In the genomic region with DNA sequence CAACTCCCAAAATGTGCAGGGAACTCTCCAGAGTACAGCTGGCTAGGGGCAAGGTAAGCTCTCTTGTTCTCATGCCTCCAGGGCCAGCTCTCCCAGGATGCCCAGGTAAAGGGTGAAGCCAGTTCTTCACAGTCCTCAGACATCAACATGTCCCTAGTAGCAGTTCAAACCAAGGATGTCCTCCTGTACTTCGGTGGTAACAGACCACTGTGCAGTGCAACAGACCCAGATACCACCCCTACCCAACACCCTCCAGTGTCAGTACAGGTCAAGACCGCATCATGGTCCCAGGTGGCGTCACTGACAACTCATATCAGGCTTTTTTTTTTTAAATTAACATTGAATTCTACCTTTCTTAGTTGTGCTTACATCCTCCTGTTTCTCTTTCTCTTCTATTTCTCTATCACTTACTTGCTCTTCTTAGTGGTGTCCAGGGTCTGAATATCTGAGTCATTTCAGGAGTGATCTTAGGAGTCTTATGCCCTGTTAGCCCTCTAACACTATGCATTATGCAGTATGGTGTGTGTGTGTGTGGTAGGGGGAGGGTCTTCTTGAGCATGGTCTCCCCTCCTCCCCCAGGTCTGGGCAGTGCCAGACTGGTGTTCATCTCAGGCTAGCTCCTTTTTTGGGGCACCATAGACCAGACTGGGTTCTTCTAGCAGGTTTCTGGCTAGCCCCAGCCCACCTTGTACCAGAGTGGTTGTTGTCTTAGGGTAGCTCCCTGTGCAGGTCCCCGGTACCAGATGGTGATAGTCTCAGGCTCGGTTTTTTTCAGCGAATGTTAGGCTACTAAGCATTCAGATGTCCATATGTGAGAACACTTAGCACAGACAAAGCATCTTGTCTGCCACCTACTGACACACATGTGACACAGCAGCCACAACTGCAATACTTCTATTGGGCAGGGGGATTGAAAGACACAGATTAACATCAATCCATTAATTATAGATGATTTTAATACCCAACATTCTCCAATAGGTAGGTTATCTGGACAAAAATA, we compare ENCODE assay signal across 8 mouse cellular contexts. TPM values are rescaled to one million over a fixed set of nuclear protein-coding genes. Genes with fewer than 3 reads are reported as not detected.
DNase-seq lines count a peak whose midpoint lies in the region; ATAC-seq and TF ChIP-seq lines count a peak whose summit lies in the region.

No protein-coding gene starts in this region.

- 0 out of 2 replicates have a peak overlapping the region, but pooled peaks have one; percentile 2 for H3K4me2 ChIP-seq in forebrain, embryonic 16.5 days (ENCODE audit: low read length)
- no peak overlapping the region for H3K4me2 ChIP-seq in intestine, embryonic 14.5 days (ENCODE audit: low read length)
- no peak overlapping the region for H3K4me2 ChIP-seq in limb, embryonic 11.5 days (ENCODE audit: low read depth, severe bottlenecking)
- no peak overlapping the region for H3K4me2 ChIP-seq in midbrain, embryonic 14.5 days (ENCODE audit: low read length)
- H3K4me2 ChIP-seq in stomach, embryonic 14.5 days (replicated peaks; ENCODE audit: low read depth, low read length): no peak overlapping the region; the same call in 1 of the 2 replicates

- 49% methylated on average over 6 of the region's 6 CpGs for WGBS in forebrain, embryonic 16.5 days
- 52% methylated on average over 6 of the region's 6 CpGs for WGBS in intestine, embryonic 14.5 days
- 57% methylated on average over 6 of the region's 6 CpGs for whole genome bisulfite sequencing in limb, embryonic 11.5 days
- 56% methylated on average over 6 of the region's 6 CpGs for WGBS in midbrain, embryonic 14.5 days
- WGBS in stomach, embryonic 14.5 days: 46% methylated on average over 6 of the region's 6 CpGs

- no peaks in the 10 kb centered on the region for H3K9me3 ChIP-seq in forebrain, embryonic 16.5 days (ENCODE audit: control insufficient read depth, low read length)
- no peaks in the 10 kb centered on the region for H3K9me3 ChIP-seq in intestine, embryonic 14.5 days (ENCODE audit: control insufficient read depth, low read length)
- no peaks in the 10 kb centered on the region for H3K9me3 ChIP-seq in limb, embryonic 11.5 days (ENCODE audit: control insufficient read depth, low read length)
- H3K9me3 ChIP-seq in midbrain, embryonic 14.5 days (ENCODE audit: control insufficient read depth, low read length): no peaks in the 10 kb centered on the region
- H3K9me3 ChIP-seq in stomach, embryonic 14.5 days (ENCODE audit: control insufficient read depth, low read depth, low read length): no peaks in the 10 kb centered on the region

- ATAC-seq in forebrain, embryonic 16.5 days: peak; percentile 97
- ATAC-seq in intestine, embryonic 14.5 days (replicated peaks; ENCODE audit: low FRiP score, low TSS enrichment, low read depth): peak; percentile 66; the same call in 1 of the 2 replicates
- peak; percentile 83 for ATAC-seq in limb, embryonic 11.5 days (ENCODE audit: insufficient number of reproducible peaks, low FRiP score, low TSS enrichment, low read depth)
- peak; percentile 87 for ATAC-seq in midbrain, embryonic 14.5 days (ENCODE audit: low FRiP score, low TSS enrichment)
- ATAC-seq in stomach, embryonic 14.5 days (ENCODE audit: insufficient number of reproducible peaks, insufficient read depth, low FRiP score, low read depth): peak; percentile 79; the same call in 1 of the 2 replicates

- no peak overlapping the region for H3K9ac ChIP-seq in forebrain, embryonic 16.5 days (replicated peaks; ENCODE audit: low read depth, low read length)
- no peak overlapping the region for H3K9ac ChIP-seq in intestine, embryonic 14.5 days (ENCODE audit: low read length)
- H3K9ac ChIP-seq in limb, embryonic 11.5 days (ENCODE audit: low read length): no peak overlapping the region
- no peak overlapping the region for H3K9ac ChIP-seq in midbrain, embryonic 14.5 days (replicated peaks; ENCODE audit: low read length)
- no peak overlapping the region for H3K9ac ChIP-seq in stomach, embryonic 14.5 days (replicated peaks; ENCODE audit: low read depth, low read length)

- intact Hi-C loops in gastrocnemius, adult 2 months (cut with DNase I): loop anchor here (5.0 kb wide), 1 partner anchor 117 kb away; no protein-coding TSS in a partner anchor
- intact Hi-C loops in gastrocnemius, postnatal 36 days (cut with DNase I): loop anchor here (5.0 to 10.0 kb wide), 2 partner anchors 247 to 425 kb away; no protein-coding TSS in a partner anchor

- H3K27me3 ChIP-seq in forebrain, embryonic 16.5 days (replicated peaks; ENCODE audit: control insufficient read depth, insufficient read depth, low read length): no peaks in the 10 kb centered on the region
- H3K27me3 ChIP-seq in intestine, embryonic 14.5 days (replicated peaks; ENCODE audit: control insufficient read depth, insufficient read depth, low read length): no peaks in the 10 kb centered on the region
- no peaks in the 10 kb centered on the region for H3K27me3 ChIP-seq in limb, embryonic 11.5 days (ENCODE audit: control insufficient read depth, insufficient read depth, low read length)
- H3K27me3 ChIP-seq in midbrain, embryonic 14.5 days (ENCODE audit: control insufficient read depth, insufficient read depth, low read length): no peaks in the 10 kb centered on the region
- H3K27me3 ChIP-seq in stomach, embryonic 14.5 days (ENCODE audit: control insufficient read depth, insufficient read depth, low read length): no peaks in the 10 kb centered on the region

- no peaks in the 10 kb centered on the region for H3K4me1 ChIP-seq in forebrain, embryonic 16.5 days (replicated peaks; ENCODE audit: control insufficient read depth, insufficient read depth, low read length)
- H3K4me1 ChIP-seq in intestine, embryonic 14.5 days (replicated peaks; ENCODE audit: control insufficient read depth, insufficient read depth, low read length): no peaks in the 10 kb centered on the region
- H3K4me1 ChIP-seq in limb, embryonic 11.5 days (ENCODE audit: control insufficient read depth, insufficient read depth, low read length): no peaks in the 10 kb centered on the region
- H3K4me1 ChIP-seq in midbrain, embryonic 14.5 days (ENCODE audit: control insufficient read depth, insufficient read depth, low read length): no peaks in the 10 kb centered on the region
- H3K4me1 ChIP-seq in stomach, embryonic 14.5 days (ENCODE audit: control insufficient read depth, insufficient read depth, low read length): no peaks in the 10 kb centered on the region

- DNase-seq in gastrocnemius, adult 2 months: no peak
- no peak for DNase-seq in gastrocnemius, postnatal 36 days
- DNase-seq in c-Kit-positive CD71-positive TER-119-positive erythroid progenitor cells, embryonic 14.5 days (ENCODE audit: low spot score): peak; percentile 55
- peak; percentile 57 for DNase-seq in intestine, embryonic 14.5 days (ENCODE audit: low spot score)
- peak; percentile 25 for DNase-seq in limb, embryonic 11.5 days (ENCODE audit: low spot score)
- peak; percentile 84 for DNase-seq in midbrain, embryonic 14.5 days

- H3K27ac ChIP-seq in gastrocnemius, adult 2 months: no peak overlapping the region
- no peak overlapping the region for H3K27ac ChIP-seq in forebrain, embryonic 16.5 days (ENCODE audit: low read length)
- H3K27ac ChIP-seq in intestine, embryonic 14.5 days (ENCODE audit: low read depth): no peak overlapping the region
- no peak overlapping the region for H3K27ac ChIP-seq in limb, embryonic 11.5 days (replicated peaks; ENCODE audit: low read depth, low read length)
- no peak overlapping the region for H3K27ac ChIP-seq in midbrain, embryonic 14.5 days (replicated peaks; ENCODE audit: low read depth, low read length)
- H3K27ac ChIP-seq in stomach, embryonic 14.5 days (ENCODE audit: low read length): no peak overlapping the region

- peak; percentile 75 for TF ChIP-seq CTCF in gastrocnemius, adult 2 months (IDR thresholded peaks at IDR 0.05)

- no peaks in the 10 kb centered on the region for H3K36me3 ChIP-seq in forebrain, embryonic 16.5 days (ENCODE audit: control insufficient read depth, insufficient read depth)
- no peaks in the 10 kb centered on the region for H3K36me3 ChIP-seq in intestine, embryonic 14.5 days (ENCODE audit: control insufficient read depth, insufficient read depth, low read length)
- no peaks in the 10 kb centered on the region for H3K36me3 ChIP-seq in limb, embryonic 11.5 days (ENCODE audit: control insufficient read depth, insufficient read depth, low read length)
- no peaks in the 10 kb centered on the region for H3K36me3 ChIP-seq in midbrain, embryonic 14.5 days (ENCODE audit: control insufficient read depth, insufficient read depth, low read length)
- H3K36me3 ChIP-seq in stomach, embryonic 14.5 days (ENCODE audit: control insufficient read depth, insufficient read depth, low read length): no peaks in the 10 kb centered on the region

- H3K4me3 ChIP-seq in gastrocnemius, adult 2 months: no peak overlapping the region
- no peak overlapping the region for H3K4me3 ChIP-seq in forebrain, embryonic 16.5 days (replicated peaks; ENCODE audit: low read length)
- no peak overlapping the region for H3K4me3 ChIP-seq in intestine, embryonic 14.5 days (ENCODE audit: low read depth, low read length)
- H3K4me3 ChIP-seq in limb, embryonic 11.5 days (ENCODE audit: low read depth, low read length): no peak overlapping the region
- H3K4me3 ChIP-seq in midbrain, embryonic 14.5 days (replicated peaks; ENCODE audit: low read depth, low read length): no peak overlapping the region
- no peak overlapping the region for H3K4me3 ChIP-seq in stomach, embryonic 14.5 days (ENCODE audit: low read depth, low read length)

RNA-seq across cellular contexts. Expression of gene Vmn1r21, which starts 9.2 kb away (rescaled TPM):
- not detected for total RNA-seq in gastrocnemius, adult 2 months (2021)
- not detected for total RNA-seq in gastrocnemius, postnatal 36 days (2021)
- not detected in 2 replicates for polyA plus RNA-seq in forebrain, embryonic 16.5 days (2015; fragmentation: Nextera tagmentation; extraction: Ambion mirVana)
- polyA plus RNA-seq in intestine, embryonic 14.5 days (2014; fragmentation: Nextera tagmentation; extraction: Ambion mirVana): not detected in 2 replicates
- not detected in 2 replicates for polyA plus RNA-seq in limb, embryonic 11.5 days (2014; fragmentation: Nextera tagmentation; extraction: Ambion mirVana)
- polyA plus RNA-seq in midbrain, embryonic 14.5 days (2014; fragmentation: Nextera tagmentation; extraction: Ambion mirVana): 0.12 TPM in 1 of 2 replicates, not detected in the other
- 0.14 TPM in 1 of 2 replicates, not detected in the other for polyA plus RNA-seq in stomach, embryonic 14.5 days (2014; fragmentation: Nextera tagmentation; extraction: Ambion mirVana)

RNA-seq across cellular contexts. Expression of gene Vopp1, which starts 34.4 kb away (rescaled TPM):
- total RNA-seq in gastrocnemius, adult 2 months (2021): 1 to 10 TPM; 3.2 to 5.6 TPM
- 1 to 10 TPM; 3.8 to 4.6 TPM for total RNA-seq in gastrocnemius, postnatal 36 days (2021)
- 186 and 203 TPM in 2 replicates for polyA plus RNA-seq in forebrain, embryonic 16.5 days (2015; fragmentation: Nextera tagmentation; extraction: Ambion mirVana)
- 17.9 and 21.5 TPM in 2 replicates for polyA plus RNA-seq in intestine, embryonic 14.5 days (2014; fragmentation: Nextera tagmentation; extraction: Ambion mirVana)
- polyA plus RNA-seq in limb, embryonic 11.5 days (2014; fragmentation: Nextera tagmentation; extraction: Ambion mirVana): 37.1 and 50.5 TPM in 2 replicates
- 102 and 109 TPM in 2 replicates for polyA plus RNA-seq in midbrain, embryonic 14.5 days (2014; fragmentation: Nextera tagmentation; extraction: Ambion mirVana)
- 24.4 and 26.7 TPM in 2 replicates for polyA plus RNA-seq in stomach, embryonic 14.5 days (2014; fragmentation: Nextera tagmentation; extraction: Ambion mirVana)

RNA-seq across cellular contexts. Expression of gene Vmn1r22, which starts 48.5 kb away (rescaled TPM):
- not detected for total RNA-seq in gastrocnemius, adult 2 months (2021)
- total RNA-seq in gastrocnemius, postnatal 36 days (2021): not detected
- polyA plus RNA-seq in forebrain, embryonic 16.5 days (2015; fragmentation: Nextera tagmentation; extraction: Ambion mirVana): not detected in 2 replicates
- not detected in 2 replicates for polyA plus RNA-seq in intestine, embryonic 14.5 days (2014; fragmentation: Nextera tagmentation; extraction: Ambion mirVana)
- not detected in 2 replicates for polyA plus RNA-seq in limb, embryonic 11.5 days (2014; fragmentation: Nextera tagmentation; extraction: Ambion mirVana)
- polyA plus RNA-seq in midbrain, embryonic 14.5 days (2014; fragmentation: Nextera tagmentation; extraction: Ambion mirVana): not detected in 2 replicates
- polyA plus RNA-seq in stomach, embryonic 14.5 days (2014; fragmentation: Nextera tagmentation; extraction: Ambion mirVana): not detected in 2 replicates

Comparison
In these comparisons a context has a peak if more than half of its experiments do, and no peak if none do; other contexts are left out.
1. DNase-seq: peak in c-Kit-positive CD71-positive TER-119-positive erythroid progenitor cells, embryonic 14.5 days (single experiment), intestine, embryonic 14.5 days (single experiment), limb, embryonic 11.5 days (single experiment) and midbrain, embryonic 14.5 days (single experiment); none in gastrocnemius, adult 2 months (single experiment) and gastrocnemius, postnatal 36 days (0 of 2).
2. Peak in every context shown above with its lines, with median percentiles within 50 percentile points of each other: ATAC-seq.